In genomic region chr11:19971954-19972750, GRCm38 (mm10) we compare ENCODE assay signal across 10 mouse cellular contexts. TPM values are rescaled to one million over a fixed set of nuclear protein-coding genes. Genes with fewer than 3 reads are reported as not detected.
A peak's percentile ranks its signal among the peaks of the same experiment; 100 is the strongest.
DNase-seq lines count a peak whose midpoint lies in the region; ATAC-seq and TF ChIP-seq lines count a peak whose summit lies in the region.
"Had no signal": no experiment of that assay in that cellular context is flagged by ENCODE, and none has a peak within 500 bp of the region (broad histone marks: within the 10 kb centered on the region; RNA-seq: fewer than 3 reads in every experiment).

No protein-coding gene starts in this region.

- no peaks in the 10 kb centered on the region for H3K27me3 ChIP-seq in cerebellum, adult 2 months (ENCODE audit: control insufficient read depth, insufficient read depth, low read length)
- H3K27me3 ChIP-seq in embryonic facial prominence, embryonic 12.5 days: no peaks in the 10 kb centered on the region
- no peaks in the 10 kb centered on the region for H3K27me3 ChIP-seq in liver, embryonic 15.5 days

- H3K4me2 ChIP-seq in embryonic facial prominence, embryonic 12.5 days (replicated peaks): no peak overlapping the region
- no peak overlapping the region for H3K4me2 ChIP-seq in liver, embryonic 15.5 days
- H3K4me2 ChIP-seq: midbrain, embryonic 11.5 days had no signal

- peaks cover 20% of the 10 kb centered on the region for H3K4me1 ChIP-seq in cerebellum, adult 2 months (ENCODE audit: control insufficient read depth, insufficient read depth, low read length)
- peaks cover 4% of the 10 kb centered on the region for H3K4me1 ChIP-seq in lung, adult 2 months (ENCODE audit: control insufficient read depth, insufficient read depth, low read length)
- H3K4me1 ChIP-seq in embryonic facial prominence, embryonic 12.5 days: peaks cover 23% of the 10 kb centered on the region
- H3K4me1 ChIP-seq in liver, embryonic 15.5 days (replicated peaks): peaks cover 24% of the 10 kb centered on the region

- no peak overlapping the region for H3K9ac ChIP-seq in embryonic facial prominence, embryonic 12.5 days
- no peak overlapping the region for H3K9ac ChIP-seq in liver, embryonic 15.5 days

- no peak overlapping the region for H3K4me3 ChIP-seq in cerebellum, adult 2 months (replicated peaks; ENCODE audit: insufficient read depth, low read depth, low read length)
- no peak overlapping the region for H3K4me3 ChIP-seq in lung, adult 2 months (replicated peaks; ENCODE audit: extremely low read depth, low read depth, low read length)
- no peak overlapping the region for H3K4me3 ChIP-seq in embryonic facial prominence, embryonic 12.5 days
- no peak overlapping the region for H3K4me3 ChIP-seq in liver, embryonic 15.5 days (replicated peaks)
- H3K4me3 ChIP-seq: erythroblast, embryonic 14.5 days had no signal

- H3K27ac ChIP-seq in cerebellum, adult 2 months (ENCODE audit: insufficient read depth, low read length): no peak overlapping the region; the same call in 1 of the 2 replicates
- 0 out of 2 replicates have a peak overlapping the region, but pooled peaks have one; percentile 32 for H3K27ac ChIP-seq in embryonic facial prominence, embryonic 12.5 days
- H3K27ac ChIP-seq in liver, embryonic 15.5 days (replicated peaks): no peak overlapping the region

- WGBS in cerebellum, adult 2 months: 63% methylated on average over 4 of the region's 4 CpGs
- 83% methylated on average over 4 of the region's 4 CpGs for WGBS in lung, adult 2 months
- WGBS in embryonic facial prominence, embryonic 12.5 days: 93% methylated on average over 4 of the region's 4 CpGs
- WGBS in liver, embryonic 15.5 days (ENCODE audit: insufficient replicate concordance): 66% methylated on average over 4 of the region's 4 CpGs

- TF ChIP-seq POLR2A in cerebellum, adult 2 months (IDR thresholded peaks at IDR 0.05; ENCODE audit: borderline replicate concordance, insufficient read depth, low read length): no peak
- no peak for TF ChIP-seq POLR2A in lung, adult 2 months (IDR thresholded peaks at IDR 0.05; ENCODE audit: borderline replicate concordance, extremely low read depth, low read depth, low read length)

- DNase-seq in cerebellum, adult 2 months: peak in 1 of 2 experiments; percentile 57
- DNase-seq in cerebellum, postnatal 4 days (ENCODE audit: low spot score in 2 of 2): no peak
- DNase-seq in lung, adult 2 months: no peak
- no peak for DNase-seq in lung, adult 18-20 months
- DNase-seq in spleen, postnatal 4 days (ENCODE audit: low spot score in 2 of 2): no peak
- DNase-seq in left cerebral cortex, adult 9 months (ENCODE audit: low spot score in 2 of 2): no peak

- H3K36me3 ChIP-seq in embryonic facial prominence, embryonic 12.5 days: no peaks in the 10 kb centered on the region
- no peaks in the 10 kb centered on the region; the same call in 1 of the 2 replicates for H3K36me3 ChIP-seq in liver, embryonic 15.5 days (replicated peaks)

- H3K9me3 ChIP-seq in embryonic facial prominence, embryonic 12.5 days: no peaks in the 10 kb centered on the region
- no peaks in the 10 kb centered on the region for H3K9me3 ChIP-seq in liver, embryonic 15.5 days (replicated peaks)

- TF ChIP-seq CTCF in cerebellum, adult 2 months (IDR thresholded peaks at IDR 0.05; ENCODE audit: borderline replicate concordance, insufficient read depth, low read depth, low read length): peak; percentile 62; the same call in 1 of the 2 replicates
- peak; percentile 60 for TF ChIP-seq CTCF in lung, adult 2 months (IDR thresholded peaks at IDR 0.05; ENCODE audit: insufficient read depth, low read length)

- no peak; the same call in 1 of the 2 replicates for ATAC-seq in embryonic facial prominence, embryonic 12.5 days (ENCODE audit: insufficient number of reproducible peaks, insufficient read depth, low FRiP score, low TSS enrichment)
- ATAC-seq in liver, embryonic 15.5 days (ENCODE audit: insufficient read depth): peak; percentile 41; the same call in 1 of the 2 replicates

RNA-seq across cellular contexts. Expression of gene Spred2, which starts 48.0 kb away (rescaled TPM):
- 40.3 and 40.6 TPM in 2 replicates for polyA plus RNA-seq in cerebellum, adult 2 months (2012; rRNA removed)
- polyA plus RNA-seq in lung, adult 2 months (2012; rRNA removed): 24.0 and 24.4 TPM in 2 replicates
- 7.9 and 10.0 TPM in 2 replicates for polyA plus RNA-seq in embryonic facial prominence, embryonic 12.5 days (2016; fragmentation: Nextera tagmentation; extraction: Ambion mirVana)
- 1.3 and 1.5 TPM in 2 replicates for polyA plus RNA-seq in liver, embryonic 15.5 days (2015; fragmentation: Nextera tagmentation; extraction: Ambion mirVana)
